In genomic region chr9:75911542-75911941, GRCm38 (mm10) we compare ENCODE assay signal across 24 mouse cellular contexts.
A peak's percentile ranks its signal among the peaks of the same experiment; 100 is the strongest.
DNase-seq lines count a peak whose midpoint lies in the region; TF ChIP-seq lines count a peak whose summit lies in the region.
"Had no signal": no experiment of that assay in that cellular context is flagged by ENCODE, and none has a peak within 500 bp of the region (broad histone marks: within the 10 kb centered on the region; RNA-seq: fewer than 3 reads in every experiment).

No protein-coding gene starts in this region.

- peak overlapping the region; percentile 62; the same call in 1 of the 2 replicates for H3K27ac ChIP-seq in gastrocnemius, adult 2 months
- H3K27ac ChIP-seq: embryonic facial prominence, embryonic 12.5 days; embryonic facial prominence, embryonic 15.5 days; heart, embryonic 15.5 days; hindbrain, embryonic 14.5 days; hindbrain, postnatal 0 days had no signal

- no peak for DNase-seq in gastrocnemius, adult 2 months
- DNase-seq in gastrocnemius, adult 8-10 months (ENCODE audit: low spot score in 2 of 2) = no peak
- peak; percentile 24 for DNase-seq in MN1 (ENCODE audit: low spot score)
- peak; percentile 42 for DNase-seq in forelimb bud, embryonic 11.5 days (ENCODE audit: low read depth, low spot score)
- DNase-seq in natural killer cell, adult 2 months (ENCODE audit: low spot score in 2 of 2) = no peak
- no peak for DNase-seq in ovary, postnatal 14 days (ENCODE audit: low spot score)
- DNase-seq: adrenal gland, adult 2 months; adrenal gland, postnatal 14 days; B cell, adult 2 months; cerebellum, adult 11 months; cerebellum, adult 2 months; cerebellum, adult 9-11 months; cerebellum, postnatal 25 days; forebrain, postnatal 0 days; gastrocnemius, postnatal 14 days; heart, adult 18-20 months; heart, postnatal 10 days; heart, postnatal 36 days had no signal

- intact Hi-C loops in gastrocnemius, adult 2 months (cut with DNase I) = no loop called here

- TF ChIP-seq CTCF in gastrocnemius, adult 2 months (IDR thresholded peaks at IDR 0.05) = no peak

- H3K4me3 ChIP-seq in gastrocnemius, adult 2 months = no peak overlapping the region
- H3K4me3 ChIP-seq: embryonic facial prominence, embryonic 12.5 days; embryonic facial prominence, embryonic 15.5 days; heart, embryonic 12.5 days; heart, embryonic 15.5 days had no signal

Comparison
In these comparisons a context has a peak if more than half of its experiments do, and no peak if none do; other contexts are left out.
1. DNase-seq: peak in MN1 (single experiment) and forelimb bud, embryonic 11.5 days (single experiment); none in gastrocnemius, adult 2 months (single experiment), gastrocnemius, adult 8-10 months (0 of 2), natural killer cell, adult 2 months (0 of 2) and ovary, postnatal 14 days (single experiment).